Mouse (Mus musculus): ENCODE measurements around the gene Gpr152.

The Gpr152 gene

DNA sequence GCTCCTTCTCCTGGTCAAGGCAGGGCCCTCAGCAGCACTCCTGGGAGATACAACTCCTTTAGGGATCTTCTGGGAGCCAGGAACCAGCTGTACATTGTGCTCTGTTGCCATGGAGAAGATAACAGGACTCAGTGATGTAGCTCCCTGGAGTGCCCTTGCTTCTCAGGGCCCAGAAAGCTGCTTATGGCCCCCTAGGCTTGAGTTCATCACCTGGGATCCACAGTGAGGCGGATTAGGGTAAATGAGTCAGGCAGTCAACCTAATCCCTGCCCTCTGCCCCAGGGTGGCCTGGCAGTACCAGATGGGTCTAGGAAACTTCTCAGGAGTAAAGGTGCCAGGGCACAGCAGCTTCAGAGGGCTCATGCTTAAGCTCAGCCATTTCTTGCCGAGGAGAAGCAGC is at the start of gene Gpr152:
Gene Gpr152, plus strand, starts transcription at position 342 of the 400 bp plus-strand sequence.
- no peak for DNase-seq

DNA sequence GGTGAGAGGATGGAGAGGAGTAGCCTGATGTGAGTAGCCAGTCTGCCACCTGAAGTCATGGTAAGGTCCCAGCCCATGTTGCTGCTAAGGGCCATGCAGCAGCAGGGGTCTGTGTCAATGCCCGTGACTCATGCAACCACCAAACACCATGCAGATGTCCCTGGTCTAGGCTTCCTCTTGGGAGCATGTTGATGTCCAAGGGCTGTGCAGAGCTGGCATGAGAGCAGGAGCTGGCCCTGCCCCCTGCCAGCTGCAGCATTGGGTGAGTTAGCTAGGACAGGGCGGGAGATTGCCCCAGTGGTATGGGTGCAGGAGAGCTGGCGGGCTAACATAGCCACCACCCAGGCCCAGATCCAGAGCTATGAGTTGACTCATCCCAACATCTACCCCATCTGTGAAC is 49.1 kb upstream of the Gpr152 start:
- DNase-seq: no peak

DNA sequence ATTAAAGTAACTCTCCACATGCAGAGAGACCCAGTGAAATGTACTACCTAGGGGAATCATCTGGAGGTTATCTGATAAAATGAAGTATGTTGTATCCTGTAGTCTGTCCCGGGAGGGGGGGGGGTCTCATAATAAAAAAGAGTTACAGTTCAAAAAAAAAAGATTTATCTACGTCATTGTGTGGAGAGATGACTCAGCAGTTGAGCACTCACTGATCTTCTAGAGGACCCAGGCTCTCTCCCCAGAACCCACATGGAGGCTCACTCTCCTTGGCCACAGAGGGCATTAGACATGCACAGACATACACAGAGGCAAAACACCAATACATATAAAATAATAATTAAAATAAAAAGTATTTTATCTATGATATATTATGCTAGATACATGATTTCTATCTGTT is 48.2 kb upstream of the Gpr152 start:
- no peak for DNase-seq

DNA sequence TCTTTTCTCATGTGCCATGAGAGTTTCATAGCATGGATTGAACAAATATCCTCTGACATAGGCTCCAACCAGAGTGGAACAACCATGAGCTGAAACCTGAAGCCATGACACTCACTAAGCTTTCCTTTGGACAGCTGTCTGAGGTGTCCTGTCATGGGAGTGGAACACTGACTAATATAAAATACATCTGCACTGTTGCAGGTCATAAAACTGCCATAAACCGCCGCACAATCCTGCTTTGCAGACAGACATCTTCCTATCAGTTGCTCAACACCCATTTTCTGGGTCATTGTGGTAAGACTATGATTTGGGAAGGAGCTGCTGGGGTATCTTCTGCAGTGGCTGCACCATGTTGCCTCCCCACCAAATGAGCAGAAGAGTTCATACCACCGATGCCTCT is 46.8 kb upstream of the Gpr152 start:
- no peak for DNase-seq

GRCm38 (mm10) chr19:4093772-4094171 is 45.8 kb upstream of the Gpr152 start:
- no peak for DNase-seq

- DNase-seq: no peak
Measured at GRCm38 (mm10) chr19:4094348-4094747, 45.2 kb upstream of the Gpr152 start.

DNA sequence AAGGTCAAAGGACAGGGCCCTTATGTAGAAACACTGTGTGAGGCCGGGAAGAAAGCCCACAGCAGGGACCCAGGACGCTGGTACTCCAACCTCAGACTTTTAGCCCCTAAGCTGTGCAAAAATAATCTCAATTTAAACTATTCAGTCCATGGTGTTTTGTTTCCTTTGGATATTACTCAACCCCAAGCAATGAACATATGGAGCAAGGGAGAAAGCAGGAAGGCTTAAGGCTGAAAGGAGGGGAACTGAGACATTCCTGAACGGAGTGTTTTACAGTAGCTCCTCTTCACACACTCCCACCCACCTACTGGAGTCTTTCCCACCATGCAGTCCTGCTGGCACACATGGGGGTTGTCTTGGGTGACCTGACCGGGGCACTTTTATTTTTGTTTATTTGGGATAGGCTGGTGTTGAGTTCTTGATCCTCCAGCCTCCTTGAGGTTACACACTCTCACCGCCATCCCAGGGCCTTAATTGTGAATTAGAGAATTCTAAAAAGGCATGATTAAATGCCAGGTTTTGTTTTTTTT is 44.7 kb upstream of the Gpr152 start:
- no peak for DNase-seq

GRCm38 (mm10) chr19:4095802-4096201 is 43.8 kb upstream of the Gpr152 start:
- no peak for DNase-seq

DNA sequence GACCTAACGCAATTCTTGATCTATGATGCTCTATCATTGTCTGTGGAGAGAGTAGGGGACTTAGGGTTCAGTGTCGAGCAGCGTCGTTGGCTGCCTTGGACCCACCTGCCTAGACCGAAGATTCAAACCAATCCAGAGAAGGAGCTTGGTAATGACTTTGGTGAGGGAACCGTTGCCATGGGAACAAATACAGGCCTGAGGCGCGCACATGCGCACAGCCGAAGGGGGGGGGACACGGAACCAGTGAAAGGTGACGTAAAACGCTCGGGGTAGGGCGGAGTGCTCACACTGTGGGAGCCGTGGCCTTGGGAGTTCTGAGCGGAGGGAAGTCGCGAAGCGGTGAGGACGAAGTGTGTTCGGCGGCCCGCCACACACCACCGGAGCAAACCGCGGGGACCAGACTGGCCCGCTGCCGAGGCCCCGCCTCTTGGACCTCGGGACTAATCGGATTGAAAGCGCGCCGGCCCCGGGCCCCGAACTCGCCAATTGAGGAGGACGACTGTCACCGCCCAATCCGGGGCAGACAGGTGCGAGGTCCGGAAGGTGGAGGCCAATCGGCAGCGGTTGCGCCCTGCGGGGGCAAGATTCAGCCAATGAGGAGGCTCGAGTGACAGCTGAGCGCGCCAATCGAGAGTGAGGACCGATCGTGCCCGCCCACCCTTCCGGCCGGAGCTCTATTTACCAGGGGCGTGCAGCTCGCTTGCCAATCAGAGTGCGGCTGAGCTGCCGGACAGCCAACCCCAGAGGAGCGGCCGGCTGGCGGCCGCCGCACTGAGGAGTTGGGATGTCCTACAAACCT is 42.7 kb upstream of the Gpr152 start, which contains the start of gene Cdk2ap2:
Gene Cdk2ap2, plus strand, starts transcription at position 541 of the 799 bp plus-strand sequence.
- DNase-seq: peak; percentile 99

DNA sequence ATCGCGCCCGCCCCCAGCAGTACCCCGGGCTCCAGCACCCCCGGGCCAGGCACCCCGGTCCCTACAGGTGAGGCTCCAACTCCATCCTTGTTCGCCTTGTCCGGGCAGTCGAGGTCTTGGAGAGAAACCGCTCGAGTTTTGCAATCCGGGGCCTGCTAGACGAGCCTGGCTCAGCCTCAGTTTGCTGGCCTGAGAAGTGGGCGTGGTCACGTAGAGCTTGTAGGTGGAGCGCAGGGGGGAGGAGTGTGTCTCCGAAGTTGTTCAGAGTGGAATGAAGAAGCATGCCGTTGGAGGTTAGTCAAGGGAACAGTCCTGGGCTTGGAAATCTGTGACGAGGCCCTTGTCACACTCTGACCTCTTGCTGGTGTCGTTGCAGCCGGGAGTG is 42.2 kb upstream of the Gpr152 start:
- no peak for DNase-seq

GRCm38 (mm10) chr19:4098426-4098825 is 41.2 kb upstream of the Gpr152 start:
- DNase-seq: no peak

GRCm38 (mm10) chr19:4099056-4099455 is 40.5 kb upstream of the Gpr152 start:
- DNase-seq: peak; percentile 94

DNA sequence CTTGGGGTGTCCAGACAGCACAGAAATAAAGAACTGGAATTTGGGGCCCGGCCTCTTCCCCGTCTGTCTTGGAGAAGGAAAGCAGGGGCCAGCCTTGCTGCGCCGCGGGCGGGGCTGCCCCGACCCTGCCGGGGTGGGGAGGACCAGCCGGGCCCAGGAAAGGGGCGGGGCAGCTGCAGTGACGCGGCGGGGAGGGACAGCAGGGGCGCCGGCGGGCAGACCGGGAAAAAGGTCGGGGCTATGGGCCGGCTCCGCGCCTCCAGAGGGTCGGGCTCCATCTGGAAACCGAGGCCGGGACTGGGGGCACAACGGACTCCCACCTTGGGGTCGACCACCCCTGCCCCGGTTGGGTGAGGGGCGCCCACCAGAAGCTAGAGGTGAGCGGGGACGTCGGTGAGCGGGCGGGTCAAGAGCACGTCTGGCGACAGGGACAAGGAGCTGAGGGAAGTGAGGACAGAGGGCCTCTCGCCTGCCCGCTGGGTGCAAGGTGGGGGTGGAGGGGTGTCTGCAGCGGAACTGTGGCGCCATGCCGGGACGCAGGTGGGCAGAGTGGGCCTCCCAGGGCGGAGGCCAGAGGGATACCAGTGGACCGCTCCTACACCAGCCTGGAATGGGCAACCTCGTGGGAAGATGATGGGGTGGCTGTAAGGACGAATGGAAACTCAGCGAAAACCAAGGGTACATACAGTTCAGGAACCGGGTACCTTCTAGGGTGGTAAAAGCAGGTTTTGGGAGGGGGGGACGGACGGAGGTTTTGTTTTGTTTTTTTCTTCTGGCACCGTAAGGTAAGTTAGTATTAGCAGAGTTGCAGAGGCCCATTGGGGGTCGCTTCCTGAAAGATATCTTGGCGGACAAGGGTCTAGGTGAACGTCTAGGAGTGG is 39.5 kb upstream of the Gpr152 start, which contains the start of gene Pitpnm1:
Gene Pitpnm1, plus strand, starts transcription at position 162 of the 881 bp plus-strand sequence.
- DNase-seq: peak; percentile 60

DNA sequence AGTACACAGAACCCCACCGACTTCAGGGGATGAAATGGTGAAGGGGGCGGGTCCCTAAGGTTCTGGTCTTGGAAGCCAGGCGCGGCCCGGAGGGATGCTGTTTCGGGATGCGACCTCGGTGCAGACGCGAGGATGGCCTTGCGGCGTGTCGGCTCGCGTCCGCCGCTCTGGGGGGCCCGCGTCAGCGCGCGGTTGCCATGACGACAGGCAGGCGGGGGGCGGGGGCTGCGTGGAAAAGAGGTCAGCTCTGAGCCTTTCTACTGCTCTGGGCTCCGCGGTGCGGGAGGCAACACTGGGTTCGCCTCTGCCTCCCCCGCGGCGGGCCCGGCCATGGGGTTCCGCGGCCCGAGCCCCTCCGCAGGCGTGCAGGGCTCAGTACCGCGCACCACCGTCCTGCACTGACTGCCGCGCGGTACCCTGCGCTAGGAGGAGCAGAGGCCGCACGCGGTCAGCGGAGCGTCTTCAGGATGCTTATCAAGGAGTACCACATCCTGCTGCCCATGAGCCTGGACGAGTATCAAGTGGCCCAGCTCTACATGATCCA is 38.8 kb upstream of the Gpr152 start:
- peak; percentile 77 for DNase-seq

GRCm38 (mm10) chr19:4101466-4101865 is 38.1 kb upstream of the Gpr152 start:
- no peak for DNase-seq

DNA sequence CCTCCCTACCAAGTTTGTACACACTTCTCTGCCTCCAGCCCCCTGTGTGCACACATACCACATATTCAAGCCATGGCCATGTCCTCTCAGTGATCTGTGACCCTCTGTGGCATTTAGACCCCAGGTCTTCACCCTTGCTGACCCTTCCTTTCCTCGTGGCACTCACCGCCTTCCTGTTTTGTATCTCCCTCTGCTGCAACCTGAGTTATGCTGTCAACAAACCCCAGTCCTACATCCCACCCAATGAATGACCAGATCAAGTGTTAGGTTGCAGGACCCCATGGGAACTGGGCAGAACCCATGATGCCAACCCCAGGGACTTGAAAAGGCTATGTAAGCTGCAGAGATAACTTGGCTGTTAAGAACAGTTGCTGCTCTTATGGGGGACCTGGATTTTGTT is 37.5 kb upstream of the Gpr152 start:
- no peak for DNase-seq

GRCm38 (mm10) chr19:4102626-4103025 is 37.0 kb upstream of the Gpr152 start:
- no peak for DNase-seq

DNA sequence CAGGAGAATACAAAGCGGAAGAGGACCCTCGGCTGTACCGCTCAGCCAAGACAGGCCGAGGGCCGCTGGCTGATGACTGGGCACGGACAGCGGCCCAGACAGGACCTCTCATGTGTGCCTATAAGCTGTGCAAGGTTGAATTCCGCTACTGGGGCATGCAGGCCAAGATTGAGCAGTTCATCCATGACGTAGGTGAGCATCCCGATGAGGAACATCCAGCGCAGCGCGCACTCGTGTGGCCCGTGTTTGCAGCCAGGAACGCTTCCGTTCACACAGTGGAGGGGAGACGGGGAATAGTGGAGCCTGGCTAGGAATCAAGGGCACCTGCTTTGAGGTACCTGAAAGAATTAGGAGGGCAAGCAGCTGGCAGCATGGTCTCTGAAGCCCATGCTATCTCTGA is 36.3 kb upstream of the Gpr152 start:
- no peak for DNase-seq

- no peak for DNase-seq
Measured at GRCm38 (mm10) chr19:4103792-4104191, 35.8 kb upstream of the Gpr152 start.

DNA sequence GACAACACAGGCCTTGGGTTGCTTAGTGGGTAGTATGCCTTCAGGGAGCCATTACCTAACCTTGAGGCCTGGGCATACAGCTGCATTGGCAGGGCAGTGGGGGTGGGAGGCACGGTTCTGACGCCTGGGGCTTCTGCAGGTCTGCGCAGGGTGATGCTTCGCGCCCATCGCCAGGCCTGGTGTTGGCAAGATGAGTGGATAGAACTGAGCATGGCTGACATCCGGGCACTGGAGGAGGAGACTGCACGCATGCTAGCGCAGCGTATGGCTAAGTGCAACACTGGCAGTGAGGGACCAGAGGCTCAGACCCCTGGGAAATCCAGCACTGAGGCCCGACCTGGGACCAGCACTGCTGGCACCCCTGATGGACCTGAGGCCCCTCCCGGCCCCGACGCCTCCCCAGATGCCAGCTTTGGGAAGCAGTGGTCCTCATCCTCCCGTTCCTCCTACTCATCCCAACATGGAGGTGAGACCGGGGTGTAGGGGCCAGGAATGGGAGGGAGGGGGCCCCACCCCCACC is 34.9 kb upstream of the Gpr152 start:
- no peak for DNase-seq

DNA sequence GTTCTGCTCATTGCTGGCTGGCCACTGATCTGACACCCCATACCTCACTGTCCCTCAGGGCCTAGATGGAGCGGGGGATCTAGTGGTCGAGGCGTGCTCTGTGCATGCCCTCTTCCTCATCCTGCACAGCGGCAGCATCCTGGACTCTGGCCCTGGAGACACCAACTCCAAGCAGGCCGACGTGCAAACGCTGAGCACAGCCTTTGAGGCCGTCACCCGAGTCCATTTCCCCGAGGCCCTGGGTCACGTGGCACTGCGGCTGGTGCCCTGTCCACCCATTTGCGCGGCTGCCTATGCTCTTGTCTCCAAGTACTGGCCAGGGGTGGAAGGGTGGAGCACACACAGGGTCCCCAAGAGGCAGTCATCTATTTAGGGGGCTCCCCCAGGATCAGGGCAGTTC is 32.9 kb upstream of the Gpr152 start:
- DNase-seq: no peak

DNA sequence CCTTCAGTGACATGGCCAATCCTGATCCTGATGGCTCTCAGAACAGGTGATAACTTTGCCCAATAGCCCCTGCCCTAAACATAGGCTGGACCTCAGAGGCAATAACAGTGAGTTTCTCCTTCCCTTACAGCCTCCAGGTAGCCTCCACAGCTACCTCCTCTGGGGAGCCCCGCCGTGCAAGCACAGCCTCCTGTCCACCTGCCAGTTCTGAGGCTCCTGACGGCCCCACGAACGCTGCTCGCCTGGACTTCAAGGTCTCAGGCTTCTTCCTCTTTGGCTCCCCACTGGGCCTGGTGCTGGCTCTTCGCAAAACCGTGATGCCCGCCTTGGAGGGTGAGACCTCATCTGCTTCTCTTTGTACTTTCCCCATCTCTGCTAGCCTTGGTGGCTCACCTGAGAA is 31.1 kb upstream of the Gpr152 start:
- no peak for DNase-seq
